Mouse (Mus musculus) megakaryocyte, embryonic 14.5 days (primary cell): Measurements from ENCODE around the gene Ccdc59. TPM values are rescaled to one million over a fixed set of nuclear protein-coding genes. Genes with fewer than 3 reads are reported as not detected.

Source experiments
- H3K27me3 ChIP-seq: replicated peaks from 2 replicates; pipeline ENCODE3; 2012; ENCODE audit warnings: inconsistent platforms
- H3K36me3 ChIP-seq: replicated peaks from 2 replicates; pipeline ENCODE3; 2012; ENCODE audit warnings: low read length, inconsistent platforms, mixed read lengths
- H3K4me1 ChIP-seq: 2 replicates; pipeline ENCODE4 v1.6.1; 2012; ENCODE audit warnings: inconsistent platforms
- H3K4me3 ChIP-seq: replicated peaks from 2 replicates; pipeline ENCODE3; 2012; ENCODE audit warnings: moderate library complexity, mild to moderate bottlenecking, inconsistent platforms
- H3K9me3 ChIP-seq: 2 replicates; pipeline ENCODE4 v1.6.1; 2012; ENCODE audit warnings: inconsistent platforms
- FLI1 ChIP-seq: IDR thresholded peaks from 2 replicates; pipeline ENCODE4 v1.6.1; 2012; ENCODE audit warnings: low read length, inconsistent platforms, mixed read lengths
- GATA1 ChIP-seq: IDR thresholded peaks from 3 replicates; pipeline ENCODE4 v1.6.1; 2012; ENCODE audit warnings: mixed read lengths, low read length, inconsistent platforms, borderline replicate concordance
- polyA plus RNA-seq: library from polyadenylated mRNA; stranded (reverse); fragments of >175 nt; gene quantifications from 2 replicates; pipeline ENCODE4 v1.2.3, GENCODE M21; 2012; ENCODE audit warnings: low replicate concordance; ENCODE audit not compliant: insufficient read depth

Ccdc59 gene
- polyA plus RNA-seq, 1 experiment, result 20.5 TPM

GRCm38 (mm10) chr10:105850286-105850685, 9.4 kb downstream of the Ccdc59 start:
- Histone ChIP-seq H3K4me1 (no peaks in the 10 kb centered on the region), H3K4me3 (no peak overlapping the region), H3K36me3 (peaks cover 58% of the 10 kb centered on the region), H3K9me3 (no peaks in the 10 kb centered on the region), H3K27me3 (no peaks in the 10 kb centered on the region)
- TF ChIP-seq GATA1 (no peak), FLI1 (no peak)

GRCm38 (mm10) chr10:105851136-105851535, 10.3 kb downstream of the Ccdc59 start:
- no peaks in the 10 kb centered on the region for H3K9me3 ChIP-seq
- H3K27me3 ChIP-seq, result no peaks in the 10 kb centered on the region
- H3K4me3 ChIP-seq, result no peak overlapping the region
- peaks cover 49% of the 10 kb centered on the region for H3K36me3 ChIP-seq
- TF ChIP-seq GATA1 (no peak), FLI1 (no peak)
- no peaks in the 10 kb centered on the region for H3K4me1 ChIP-seq

GRCm38 (mm10) chr10:105867312-105867711, 26.4 kb downstream of the Ccdc59 start:
- TF ChIP-seq FLI1 (no peak), GATA1 (no peak)
- Histone ChIP-seq H3K4me1 (no peaks in the 10 kb centered on the region), H3K4me3 (no peak overlapping the region), H3K9me3 (no peaks in the 10 kb centered on the region), H3K27me3 (no peaks in the 10 kb centered on the region), H3K36me3 (no peaks in the 10 kb centered on the region)

Other genes starting within 250 kb of the Ccdc59 start
- 1.2 TPM in 1 of 2 replicates, not detected in the other for gene Mettl25, start 313 bp downstream of the Ccdc59 start, polyA plus RNA-seq